Mouse (Mus musculus) midbrain, embryonic 15.5 days (tissue): Measurements from ENCODE around the gene Gm3336. TPM values are rescaled to one million over a fixed set of nuclear protein-coding genes. Genes with fewer than 3 reads are reported as not detected.
A peak's percentile ranks its signal among the peaks of the same experiment; 100 is the strongest.

ENCODE experiments used
- ATAC-seq: fragments of 200-750 bp; cut with Nextera tagmentation; replicated peaks from 2 replicates; pipeline ENCODE4 v1.8.0; 2017; ENCODE audit warnings: moderate TSS enrichment
- H3K27ac ChIP-seq: fragments of 300-500 bp; sonication (generic); 2 replicates; pipeline ENCODE4 v1.5.1; 2015; ENCODE audit warnings: mild to moderate bottlenecking, inconsistent platforms
- H3K27me3 ChIP-seq: fragments of 300-500 bp; sonication (generic); replicated peaks from 2 replicates; pipeline ENCODE4 v1.6.1; 2015; ENCODE audit warnings: inconsistent platforms
- H3K36me3 ChIP-seq: fragments of 300-500 bp; sonication (generic); replicated peaks from 2 replicates; pipeline ENCODE4 v1.6.1; 2015; ENCODE audit warnings: inconsistent platforms
- H3K4me1 ChIP-seq: fragments of 300-500 bp; sonication (generic); 2 replicates; pipeline ENCODE4 v1.6.1; 2015; ENCODE audit warnings: inconsistent platforms
- H3K4me2 ChIP-seq: fragments of 300-500 bp; sonication (generic); 2 replicates; pipeline ENCODE4 v1.6.1; 2015; ENCODE audit warnings: inconsistent platforms, mild to moderate bottlenecking, moderate library complexity
- H3K4me3 ChIP-seq: fragments of 300-500 bp; sonication (generic); 2 replicates; pipeline ENCODE4 v1.5.1; 2015; ENCODE audit warnings: mild to moderate bottlenecking, inconsistent platforms
- H3K9ac ChIP-seq: fragments of 300-500 bp; sonication (generic); 2 replicates; pipeline ENCODE4 v1.6.1; 2015; ENCODE audit warnings: mild to moderate bottlenecking, inconsistent platforms
- H3K9me3 ChIP-seq: fragments of 300-500 bp; sonication (generic); 2 replicates; pipeline ENCODE4 v1.6.1; 2016; ENCODE audit warnings: inconsistent platforms
- WGBS: fragments of 180-500 bp; shearing (Covaris S2); methylation state at CpG from one replicate; pipeline ENCODE4 v1.1.7; 2015; ENCODE audit warnings: mixed read lengths; 5-methylcytosine and 5-hydroxymethylcytosine counted together
- polyA plus RNA-seq: library from polyadenylated mRNA; unstranded; fragments of >200 nt; fragmentation: Nextera tagmentation; extraction: Ambion mirVana; gene quantifications from 2 replicates; pipeline ENCODE4 v1.2.1, GENCODE M21; 2015

Gene Gm3336
- polyA plus RNA-seq: not detected in 2 replicates

DNA sequence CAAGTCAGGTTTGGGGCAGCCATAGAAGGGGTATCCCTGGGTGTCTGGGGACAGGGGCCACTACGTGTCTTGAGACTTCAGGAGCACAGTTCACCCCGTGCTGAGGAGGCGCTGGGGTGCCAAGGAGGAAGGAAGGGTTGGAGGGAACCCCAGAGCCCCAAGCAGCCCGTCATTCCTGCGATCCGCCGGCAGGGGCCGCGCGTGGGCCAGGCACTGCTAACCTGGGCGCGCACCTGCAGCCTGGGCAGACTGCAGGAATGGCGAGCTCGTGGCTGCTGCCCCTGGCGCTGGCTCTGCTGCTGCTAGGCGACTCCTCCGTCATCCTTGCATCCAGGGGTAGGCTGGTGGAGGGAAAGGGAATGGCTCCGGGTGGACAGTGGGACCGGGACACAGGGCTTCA, at the start of gene Gm3336:
Gene Gm3336, plus strand, starts transcription at position 247 of the 400 bp plus-strand sequence.
- H3K4me2 ChIP-seq: peak within 1 kb of the TSS; percentile 23; the same call in 1 of the 2 replicates
- no peak; the same call in 1 of the 2 replicates for ATAC-seq
- H3K4me3 ChIP-seq: no peak within 1 kb of the TSS

DNA sequence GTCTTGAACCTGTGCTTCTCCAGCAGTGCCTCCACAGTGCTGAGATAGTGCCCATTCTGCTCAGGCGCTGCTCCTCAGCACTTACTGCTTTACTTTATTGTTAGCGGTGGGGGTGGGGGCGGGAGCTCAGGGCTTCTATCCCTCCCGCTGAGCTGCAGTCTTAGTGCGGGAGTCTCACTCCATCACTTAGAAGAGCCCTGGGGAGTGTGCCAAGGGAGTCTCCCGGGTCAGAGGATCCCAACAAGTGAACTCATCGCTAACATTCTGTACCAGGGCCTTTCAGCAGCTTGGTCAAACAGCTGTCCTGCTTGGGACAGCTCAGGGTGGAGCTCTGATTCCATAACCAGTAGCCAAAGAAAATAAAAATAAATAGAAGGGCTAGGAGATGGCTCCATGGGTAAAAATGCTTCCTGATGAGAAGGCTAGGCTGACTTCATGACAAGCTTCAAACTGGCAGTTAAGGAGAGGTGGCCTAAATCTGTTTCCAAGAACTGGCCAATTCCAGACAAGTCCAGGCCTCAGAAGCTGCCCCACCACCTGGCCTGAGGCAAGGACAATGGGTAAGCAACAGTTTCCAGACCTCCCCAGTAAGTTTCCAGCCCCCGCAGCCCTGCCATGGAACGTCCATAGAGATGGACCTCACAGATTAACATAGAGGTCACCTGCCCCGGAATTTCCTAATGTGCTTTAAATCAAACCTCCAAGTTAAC, 46.6 kb upstream of the Gm3336 start:
- Histone ChIP-seq H3K9ac (no peak overlapping the region), H3K36me3 (no peaks in the 10 kb centered on the region), H3K4me1 (peaks cover 21% of the 10 kb centered on the region), H3K4me2 (no peak overlapping the region), H3K27ac (peak overlapping the region; percentile 98), H3K27me3 (no peaks in the 10 kb centered on the region), H3K4me3 (no peak overlapping the region), H3K9me3 (no peaks in the 10 kb centered on the region)
- ATAC-seq: no peak
- 57% methylated on average over 10 of the region's 10 CpGs for WGBS

More for the DNA sequence above, at the start of gene Gm3336:
- no peaks in the 10 kb centered on the region for H3K9me3 ChIP-seq
- H3K9ac ChIP-seq: no peak within 1 kb of the TSS
- H3K4me1 ChIP-seq: no peaks in the 10 kb centered on the region
- no peaks in the 10 kb centered on the region for H3K36me3 ChIP-seq
- H3K27ac ChIP-seq: no peak within 1 kb of the TSS
- no peaks in the 10 kb centered on the region for H3K27me3 ChIP-seq
- WGBS: 4% methylated on average over 19 of the region's 19 CpGs

DNA sequence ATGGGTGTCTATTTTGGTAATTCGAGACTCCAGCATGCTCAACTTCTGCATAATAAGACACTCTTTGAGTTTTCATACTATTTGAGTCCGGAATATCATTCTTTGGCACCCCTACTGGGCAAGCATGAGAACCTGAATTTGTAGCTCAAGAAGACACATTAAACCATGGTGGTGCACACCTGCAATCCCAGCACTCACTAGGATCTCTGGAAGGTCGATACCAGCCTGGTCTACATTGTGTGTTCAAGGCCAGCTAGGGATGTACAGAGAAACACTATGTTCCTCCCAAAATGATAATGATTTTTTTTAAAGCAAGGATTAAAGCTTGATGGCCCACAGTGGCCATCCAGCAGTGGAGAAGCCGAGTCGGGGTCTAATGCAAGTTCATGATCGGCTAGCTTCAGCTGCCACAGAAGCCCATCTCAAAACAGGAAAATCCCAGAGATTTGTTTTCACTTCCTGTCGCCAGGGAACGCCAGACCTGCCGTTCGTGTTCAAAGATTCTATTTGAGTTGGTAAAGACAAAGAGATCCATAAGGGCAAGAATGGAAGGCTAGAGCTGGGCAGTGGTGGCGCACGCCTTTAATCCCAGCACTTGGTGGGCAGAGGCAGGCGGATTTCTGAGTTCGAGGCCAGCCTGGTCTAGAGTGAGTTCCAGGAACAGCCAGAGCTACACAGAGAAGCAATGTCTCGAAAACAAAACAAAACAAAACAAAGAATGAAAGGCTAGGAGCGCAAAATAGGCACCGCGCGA, 45.8 kb upstream of the Gm3336 start:
- WGBS: 38% methylated on average over 19 of the region's 19 CpGs

DNA sequence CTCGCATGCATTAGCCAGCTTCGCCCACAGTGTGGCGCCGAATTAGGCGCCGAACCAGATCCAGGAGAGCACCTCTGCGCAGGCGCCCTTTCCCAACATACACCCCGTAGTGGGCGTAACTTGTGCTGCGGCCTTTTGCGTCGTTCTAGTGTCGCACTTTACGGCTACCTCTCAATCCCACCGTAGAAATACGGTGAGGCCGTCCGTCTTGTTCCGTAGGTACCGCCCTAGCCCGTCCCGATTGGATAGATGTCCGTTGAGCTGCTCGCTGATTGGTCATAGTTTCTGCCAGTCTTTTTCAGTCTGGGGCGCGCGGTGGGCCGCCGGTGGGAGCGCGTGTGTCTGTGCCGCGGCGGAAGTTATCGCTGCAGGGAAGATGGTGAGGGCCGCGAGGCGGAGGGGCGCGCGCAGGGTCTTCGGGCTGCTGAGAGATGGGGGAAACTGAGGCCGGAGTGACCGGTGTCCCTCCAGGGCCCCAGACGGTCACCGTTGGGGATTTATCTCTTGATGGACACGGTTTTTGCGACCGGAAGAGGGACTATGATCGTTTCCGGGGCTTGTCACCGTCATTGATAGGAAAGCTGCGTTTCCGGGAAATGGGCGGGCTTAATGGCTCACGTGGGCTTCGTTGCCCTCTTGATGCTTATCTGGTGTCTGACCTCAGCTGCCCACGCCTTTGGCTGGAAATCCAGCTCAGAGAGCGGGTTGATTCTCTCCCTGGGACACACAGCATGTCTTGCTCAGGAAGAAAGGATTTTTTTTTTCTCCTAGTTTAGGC, 45.1 kb upstream of the Gm3336 start, which contains the start of gene Lsm4:
Gene Lsm4, plus strand, starts transcription at position 170 of the 778 bp plus-strand sequence.
- under 1% methylated on average over 60 of the region's 60 CpGs for WGBS
- H3K4me2 ChIP-seq: peak within 1 kb of the TSS; percentile 77
- 0 out of 2 replicates have a peak, but pooled peaks cover 1% of the 10 kb centered on the region for H3K36me3 ChIP-seq
- peak within 1 kb of the TSS; percentile 98 for H3K27ac ChIP-seq
- H3K4me3 ChIP-seq: peak within 1 kb of the TSS; percentile 57
- no peaks in the 10 kb centered on the region for H3K9me3 ChIP-seq
- peak within 1 kb of the TSS; percentile 58 for H3K9ac ChIP-seq
- H3K4me1 ChIP-seq: peaks cover 21% of the 10 kb centered on the region
- ATAC-seq: peak; percentile 97
- H3K27me3 ChIP-seq: no peaks in the 10 kb centered on the region

More for the DNA sequence above, 45.8 kb upstream of the Gm3336 start:
- peak overlapping the region; percentile 57 for H3K4me3 ChIP-seq
- no peak for ATAC-seq
- H3K27ac ChIP-seq: peak overlapping the region; percentile 98
- no peaks in the 10 kb centered on the region for H3K36me3 ChIP-seq
- peak overlapping the region; percentile 53 for H3K4me2 ChIP-seq
- H3K9me3 ChIP-seq: no peaks in the 10 kb centered on the region
- H3K9ac ChIP-seq: peak overlapping the region; percentile 48
- peaks cover 21% of the 10 kb centered on the region for H3K4me1 ChIP-seq
- H3K27me3 ChIP-seq: no peaks in the 10 kb centered on the region

DNA sequence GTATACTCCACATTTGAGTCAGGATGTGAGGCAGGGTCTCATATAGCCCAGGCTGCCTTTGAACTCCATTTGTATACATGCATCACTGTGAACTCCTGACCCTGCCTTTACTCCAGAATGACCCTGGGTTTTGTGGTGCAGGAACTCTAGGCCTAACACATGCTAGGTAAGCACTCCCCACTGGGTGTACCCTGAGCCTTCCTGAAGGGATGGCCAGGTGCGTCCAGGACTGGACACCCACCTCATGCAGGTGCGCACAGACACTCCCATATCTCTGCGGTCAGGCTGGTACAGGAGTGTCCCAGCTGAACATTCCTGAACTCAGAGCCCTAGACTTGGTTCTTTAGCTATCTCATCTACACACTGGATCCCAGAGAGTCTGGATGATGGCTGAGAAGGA, 44.2 kb upstream of the Gm3336 start:
- Histone ChIP-seq H3K4me1 (peaks cover 21% of the 10 kb centered on the region), H3K36me3 (peaks cover 9% of the 10 kb centered on the region; the same call in 1 of the 2 replicates), H3K27me3 (no peaks in the 10 kb centered on the region), H3K27ac (peak overlapping the region; percentile 98), H3K4me3 (peak overlapping the region; percentile 57), H3K4me2 (peak overlapping the region; percentile 77), H3K9me3 (no peaks in the 10 kb centered on the region), H3K9ac (peak overlapping the region; percentile 58)
- WGBS: 96% methylated on average over 3 of the region's 3 CpGs
- peak; percentile 6 for ATAC-seq

DNA sequence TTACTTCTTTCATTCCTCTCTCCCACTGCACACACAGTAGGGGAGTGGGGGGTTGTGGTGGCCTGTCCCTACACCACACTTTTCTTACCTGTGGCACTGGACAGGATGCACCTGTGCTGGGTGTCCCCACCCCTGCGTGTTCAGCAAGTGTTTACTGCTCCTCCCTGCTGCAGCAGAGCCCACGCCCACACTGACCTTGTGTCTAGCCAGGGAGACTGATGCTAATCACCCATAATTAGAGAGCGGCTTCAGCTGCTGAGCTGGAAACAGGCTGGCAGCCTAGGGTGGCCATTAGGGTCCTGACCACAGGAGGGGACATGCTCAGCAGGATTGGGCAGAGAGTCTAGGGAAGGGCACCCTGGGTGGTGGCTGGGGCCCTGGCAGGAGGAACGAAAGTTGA, 43.6 kb upstream of the Gm3336 start:
- peaks cover 21% of the 10 kb centered on the region for H3K4me1 ChIP-seq
- H3K9ac ChIP-seq: peak overlapping the region; percentile 58
- no peaks in the 10 kb centered on the region for H3K9me3 ChIP-seq
- peaks cover 13% of the 10 kb centered on the region; the same call in 1 of the 2 replicates for H3K36me3 ChIP-seq
- WGBS: 88% methylated on average over 4 of the region's 4 CpGs
- no peak overlapping the region for H3K4me3 ChIP-seq
- peak overlapping the region; percentile 98; the same call in 1 of the 2 replicates for H3K27ac ChIP-seq
- H3K4me2 ChIP-seq: 0 out of 2 replicates have a peak overlapping the region, but pooled peaks have one; percentile 77
- H3K27me3 ChIP-seq: no peaks in the 10 kb centered on the region
- no peak for ATAC-seq

DNA sequence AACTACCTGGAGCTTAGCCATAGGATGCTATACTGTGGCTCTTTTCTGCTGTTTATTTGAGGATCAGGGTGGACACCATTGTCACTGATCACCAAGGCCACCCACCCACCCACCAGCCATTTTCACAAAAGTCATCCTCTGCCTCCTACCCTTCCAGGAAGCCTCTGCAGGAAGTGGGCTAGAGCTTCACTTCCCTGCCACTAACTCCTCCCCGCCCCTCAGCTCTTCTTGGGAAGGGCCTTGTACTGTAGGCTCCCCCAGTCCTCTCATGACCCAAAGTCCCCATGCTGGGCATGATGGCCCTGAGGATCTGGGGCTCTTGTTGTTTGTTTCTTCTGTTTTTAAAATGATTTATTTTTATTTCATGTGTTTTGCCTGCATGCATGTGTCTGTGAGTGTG, 43.0 kb upstream of the Gm3336 start:
- no peaks in the 10 kb centered on the region for H3K9me3 ChIP-seq
- H3K4me2 ChIP-seq: no peak overlapping the region
- no peak overlapping the region for H3K4me3 ChIP-seq
- ATAC-seq: no peak
- H3K27ac ChIP-seq: no peak overlapping the region
- 85% methylated on average over 1 of the region's 1 CpGs for WGBS
- H3K36me3 ChIP-seq: peaks cover 13% of the 10 kb centered on the region; the same call in 1 of the 2 replicates
- no peaks in the 10 kb centered on the region for H3K27me3 ChIP-seq
- H3K4me1 ChIP-seq: peaks cover 21% of the 10 kb centered on the region
- H3K9ac ChIP-seq: no peak overlapping the region

DNA sequence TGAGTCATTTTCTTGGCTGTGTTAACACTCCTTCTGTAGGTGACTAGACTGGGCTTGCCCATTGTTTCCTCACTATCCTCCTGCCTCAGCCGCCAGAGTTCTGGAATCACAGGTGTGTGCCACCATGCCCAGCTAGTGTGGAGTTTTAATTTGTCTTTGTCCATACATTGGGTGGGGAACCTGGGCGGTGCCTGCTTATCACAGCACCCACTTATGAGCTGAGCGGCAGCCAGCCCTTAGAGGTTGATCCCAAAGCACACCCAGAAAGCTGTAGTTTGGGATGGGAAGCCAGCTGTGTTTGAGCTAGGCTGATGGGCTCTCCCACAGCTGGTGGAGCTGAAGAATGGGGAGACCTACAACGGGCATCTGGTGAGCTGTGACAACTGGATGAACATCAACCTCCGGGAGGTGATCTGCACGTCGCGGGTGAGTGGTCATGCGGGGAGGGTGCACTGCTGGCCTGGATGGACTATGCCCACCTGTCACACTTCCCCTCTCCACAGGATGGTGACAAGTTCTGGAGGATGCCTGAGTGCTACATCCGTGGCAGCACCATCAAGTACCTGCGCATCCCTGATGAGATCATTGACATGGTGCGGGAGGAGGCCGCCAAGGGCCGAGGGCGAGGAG, 40.8 kb upstream of the Gm3336 start:
- Histone ChIP-seq H3K27ac (no peak overlapping the region), H3K9me3 (no peaks in the 10 kb centered on the region), H3K4me1 (peaks cover 16% of the 10 kb centered on the region), H3K27me3 (no peaks in the 10 kb centered on the region), H3K36me3 (peaks cover 13% of the 10 kb centered on the region; the same call in 1 of the 2 replicates), H3K9ac (no peak overlapping the region), H3K4me3 (no peak overlapping the region), H3K4me2 (no peak overlapping the region)
- WGBS: 93% methylated on average over 15 of the region's 15 CpGs
- ATAC-seq: no peak

DNA sequence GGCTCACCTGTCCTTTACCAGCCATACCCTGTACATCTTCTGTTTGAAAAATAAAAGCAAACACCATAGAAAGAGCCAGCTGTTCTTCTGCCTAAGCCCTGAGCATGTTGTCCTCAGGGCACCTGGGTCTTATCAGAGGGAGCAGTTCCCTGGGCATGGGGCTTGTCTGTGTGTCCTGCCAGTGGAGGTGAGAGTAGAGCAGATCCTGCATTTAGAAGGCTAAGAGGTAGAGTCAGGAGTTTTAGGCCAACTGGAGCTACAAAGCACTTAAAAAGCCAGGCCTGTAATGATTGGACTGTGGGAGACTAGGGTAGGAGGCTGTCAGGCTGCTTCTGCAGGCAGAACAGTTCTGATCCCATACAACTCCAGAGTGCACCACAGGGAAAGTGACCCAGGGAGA, 39.7 kb upstream of the Gm3336 start:
- ATAC-seq: no peak
- H3K27me3 ChIP-seq: no peaks in the 10 kb centered on the region
- no peak overlapping the region for H3K9ac ChIP-seq
- H3K4me1 ChIP-seq: peaks cover 14% of the 10 kb centered on the region
- no peak overlapping the region for H3K4me3 ChIP-seq
- H3K27ac ChIP-seq: no peak overlapping the region
- no peak overlapping the region for H3K4me2 ChIP-seq
- peaks cover 13% of the 10 kb centered on the region; the same call in 1 of the 2 replicates for H3K36me3 ChIP-seq
- no peaks in the 10 kb centered on the region for H3K9me3 ChIP-seq

DNA sequence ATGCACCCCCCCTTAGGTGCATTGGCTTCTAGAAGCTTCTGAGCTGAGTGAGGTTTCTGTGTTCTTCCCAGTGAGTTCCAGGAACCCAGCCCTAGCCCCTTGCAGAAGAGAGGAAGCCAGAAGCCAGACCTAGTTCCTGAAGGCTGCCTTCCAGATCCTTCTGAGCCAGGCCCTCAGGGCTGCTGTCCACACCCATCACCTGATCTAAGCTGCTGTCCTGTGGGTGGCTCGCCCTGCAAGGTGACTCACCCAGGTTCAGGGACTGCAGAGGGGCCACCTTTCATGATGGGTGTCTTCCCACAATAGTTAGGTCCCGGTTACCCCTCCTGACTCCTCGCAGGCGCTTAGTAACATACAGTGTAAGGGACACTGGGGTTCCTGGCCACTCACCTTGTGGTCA, 38.9 kb upstream of the Gm3336 start:
- peaks cover 10% of the 10 kb centered on the region for H3K4me1 ChIP-seq
- ATAC-seq: no peak
- WGBS: 96% methylated on average over 4 of the region's 4 CpGs
- no peaks in the 10 kb centered on the region for H3K9me3 ChIP-seq
- peaks cover 13% of the 10 kb centered on the region; the same call in 1 of the 2 replicates for H3K36me3 ChIP-seq
- no peaks in the 10 kb centered on the region for H3K27me3 ChIP-seq
- no peak overlapping the region for H3K9ac ChIP-seq
- no peak overlapping the region for H3K4me2 ChIP-seq
- H3K27ac ChIP-seq: no peak overlapping the region
- H3K4me3 ChIP-seq: no peak overlapping the region

DNA sequence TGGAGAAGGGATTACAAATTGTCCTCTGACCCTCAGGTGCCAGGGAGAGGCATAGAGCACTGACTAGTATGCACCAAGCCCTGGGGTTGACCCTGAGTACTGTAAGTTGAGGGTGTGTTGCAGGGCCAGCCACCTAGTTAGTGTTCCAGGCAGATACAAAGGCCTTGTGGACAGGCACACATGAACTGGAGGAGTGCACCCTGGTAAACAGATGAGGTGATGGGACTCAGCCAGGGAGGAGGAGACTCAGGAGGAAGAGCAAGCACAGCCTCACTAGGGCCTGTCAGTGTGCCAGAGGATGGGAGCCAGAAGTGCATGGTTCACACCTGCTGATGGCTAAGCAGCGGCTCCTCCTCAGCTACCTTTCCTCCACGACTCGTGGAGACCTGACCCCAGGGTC, 38.3 kb upstream of the Gm3336 start:
- no peak overlapping the region for H3K9ac ChIP-seq
- no peak overlapping the region for H3K4me3 ChIP-seq
- H3K27me3 ChIP-seq: no peaks in the 10 kb centered on the region
- WGBS: 88% methylated on average over 3 of the region's 3 CpGs
- H3K4me1 ChIP-seq: peaks cover 5% of the 10 kb centered on the region
- H3K36me3 ChIP-seq: peaks cover 13% of the 10 kb centered on the region; the same call in 1 of the 2 replicates
- no peaks in the 10 kb centered on the region for H3K9me3 ChIP-seq
- ATAC-seq: no peak
- no peak overlapping the region for H3K27ac ChIP-seq
- H3K4me2 ChIP-seq: no peak overlapping the region
